Mouse (Mus musculus) retina, postnatal 7 days (tissue): ENCODE data around the gene Gm14525.
"Not testable (repeated sequence)": the region's sequence is repeated elsewhere in the genome, so short reads cannot be mapped to it uniquely, and the experiment has no call there.

Experiments
- DNase-seq: peaks from one replicate; pipeline ENCODE4 v3.0.0-alpha.2; 2012; ENCODE audit warnings: low read depth, low spot score

The Gm14525 gene

GRCm38 (mm10) chrX:26702538-26702937 lies at the start of gene Gm14525:
Gene Gm14525, minus strand, starts transcription at chrX:26702638.
- DNase-seq: not testable (repeated sequence)
